Mouse (Mus musculus) layer of hippocampus, adult 18-20 months (tissue): ENCODE measurements around the gene Fam155a. TPM values are rescaled to one million over a fixed set of nuclear protein-coding genes. Genes with fewer than 3 reads are reported as not detected.
"Not testable (repeated sequence)": the region's sequence is repeated elsewhere in the genome, so short reads cannot be mapped to it uniquely, and the experiment has no call there.

Experiments
- DNase-seq, 2 experiments: peaks; one replicate each; pipeline ENCODE4 v3.0.0; 2022; ENCODE audit warnings: low spot score in 2 of 2
- total RNA-seq, 2 experiments: library from RNA; stranded (reverse); gene quantifications; 2 replicates each; pipeline ENCODE4 v1.2.3; 2021

Fam155a gene
- total RNA-seq, 2 experiments from 2014 or later = 117 to 119 TPM

DNA sequence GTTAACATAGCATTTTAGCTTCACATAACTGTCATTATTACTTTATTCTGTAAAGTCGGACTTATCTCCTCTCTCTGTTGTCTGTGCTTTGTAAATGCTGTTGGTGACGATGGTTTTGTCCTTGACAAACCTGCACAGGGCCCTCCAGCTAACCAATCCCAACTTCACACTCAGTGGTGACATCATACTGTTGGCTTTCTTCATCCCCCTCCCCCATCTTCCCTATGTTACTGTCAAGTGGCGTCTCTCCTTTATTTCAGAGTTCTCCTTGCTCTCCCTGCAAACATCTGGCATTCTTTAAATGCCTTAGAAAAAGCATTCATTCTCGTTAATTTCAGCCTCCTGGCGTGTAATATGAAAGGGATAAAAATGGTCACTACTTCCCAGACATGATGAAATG lies 78.6 kb downstream of the Fam155a start:
- DNase-seq = no peak

DNA sequence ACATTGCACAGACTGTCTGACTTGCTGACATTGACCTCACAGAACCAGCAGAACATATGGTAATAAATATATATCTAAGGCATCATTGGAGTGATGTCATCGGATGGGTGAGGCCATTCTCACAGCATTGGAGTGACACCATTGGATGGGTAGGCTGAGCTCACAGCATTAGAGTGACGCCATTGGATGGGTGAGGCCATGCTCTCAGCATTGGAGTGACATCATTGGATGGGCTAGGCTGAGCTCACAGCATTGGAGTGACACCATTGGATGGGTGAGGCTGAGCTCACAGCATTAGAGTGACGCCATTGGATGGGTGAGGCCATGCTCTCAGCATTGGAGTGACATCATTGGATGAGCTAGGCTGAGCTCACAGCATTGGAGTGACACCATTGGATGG lies 110.9 kb downstream of the Fam155a start:
- DNase-seq = not testable (repeated sequence)

DNA sequence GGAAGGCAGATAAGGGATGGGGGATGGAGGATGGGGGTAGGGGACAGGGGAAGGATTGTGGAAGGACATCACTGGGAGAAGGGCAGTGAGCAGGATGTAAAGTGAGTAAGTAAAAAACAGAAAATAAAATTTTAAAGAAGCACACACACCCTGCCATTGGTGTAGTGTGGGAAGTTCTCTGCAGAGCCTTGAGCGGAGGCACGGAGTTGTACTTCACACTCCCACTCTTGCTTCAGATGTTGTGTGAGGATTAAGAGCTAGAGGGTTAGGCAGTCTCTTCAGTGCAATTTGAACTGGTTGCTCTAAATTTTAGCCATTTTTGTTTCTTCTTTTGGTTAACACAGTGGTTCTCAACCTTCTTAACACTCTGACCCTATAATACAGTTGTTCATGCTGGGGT lies 114.1 kb downstream of the Fam155a start:
- DNase-seq = peak in 1 of 2 experiments; percentile 34

DNA sequence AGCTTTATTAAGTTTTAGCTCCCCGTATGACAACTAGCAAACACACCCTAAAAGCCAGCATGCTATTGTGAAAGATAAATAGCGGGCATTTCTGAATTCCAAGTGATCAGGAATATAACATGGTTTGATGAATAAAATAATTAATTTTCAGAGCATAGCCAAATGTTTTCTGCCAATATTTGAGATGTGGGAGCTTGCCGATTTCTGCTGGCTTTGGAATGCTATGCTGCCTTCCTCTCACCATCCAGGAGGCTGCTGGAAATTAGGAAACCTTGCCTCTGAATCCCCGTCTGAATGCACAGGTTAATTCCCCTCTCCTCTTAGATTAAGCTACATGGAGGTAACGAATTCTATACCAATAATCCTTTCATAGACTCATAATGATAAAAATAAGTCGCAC lies 116.1 kb downstream of the Fam155a start:
- peak; percentile 38 to 65 for DNase-seq

DNA sequence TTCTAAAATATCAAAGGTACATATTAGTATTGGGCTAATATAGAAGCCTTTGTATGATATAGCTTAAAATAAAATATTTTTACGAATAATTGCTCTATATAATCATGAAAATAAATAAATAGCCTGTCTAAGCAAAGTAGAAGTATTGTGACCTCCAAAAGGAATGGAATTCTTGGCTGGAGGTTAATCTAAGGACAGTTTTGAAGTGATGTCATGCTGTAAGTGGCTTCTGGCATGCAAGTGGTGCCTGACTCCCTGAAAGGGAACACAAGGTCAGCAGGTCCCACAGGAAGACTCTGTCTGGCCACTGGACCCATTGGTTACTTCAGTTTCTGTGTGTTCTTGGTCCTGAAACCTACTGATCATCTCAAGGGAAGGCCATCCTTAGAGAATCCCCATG lies 117.3 kb downstream of the Fam155a start:
- DNase-seq = no peak

DNA sequence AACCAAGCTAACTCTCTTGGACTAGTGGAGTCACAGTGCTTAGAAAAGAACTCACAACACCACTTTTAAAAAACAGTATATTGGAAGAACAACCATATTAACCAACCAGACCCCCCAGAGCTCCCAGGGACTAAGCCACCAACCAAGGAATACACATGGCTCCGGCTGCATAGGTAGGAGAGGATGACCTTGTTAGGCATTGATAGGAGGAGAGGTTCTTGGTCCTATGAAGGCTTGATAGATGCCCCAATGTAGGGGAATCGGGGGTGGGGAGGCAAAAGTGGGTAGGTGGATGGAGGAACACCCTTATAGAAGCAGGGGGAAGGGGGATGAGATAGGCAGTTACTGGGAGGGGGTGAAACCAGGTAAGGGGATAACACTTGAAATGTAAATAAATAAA lies 132.8 kb downstream of the Fam155a start:
- no peak for DNase-seq

DNA sequence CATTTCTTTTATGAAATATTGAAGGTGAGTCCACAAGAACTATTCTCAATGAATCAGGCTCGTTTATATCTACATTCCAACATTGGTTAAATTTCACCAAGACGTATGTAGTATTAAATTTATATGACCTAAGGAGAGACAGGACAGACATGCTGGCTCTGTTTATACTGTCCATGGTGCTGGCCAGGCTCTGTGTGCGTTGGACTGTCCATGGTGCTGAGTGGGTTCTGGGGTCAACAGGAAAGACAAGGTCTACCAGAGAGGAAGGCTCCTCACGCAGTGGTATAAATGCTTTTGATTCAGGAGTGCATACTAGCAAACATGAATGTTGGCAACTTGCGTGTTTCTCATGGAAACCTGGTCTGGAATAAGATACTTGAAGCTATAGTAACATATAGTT lies 135.7 kb downstream of the Fam155a start:
- DNase-seq = no peak

DNA sequence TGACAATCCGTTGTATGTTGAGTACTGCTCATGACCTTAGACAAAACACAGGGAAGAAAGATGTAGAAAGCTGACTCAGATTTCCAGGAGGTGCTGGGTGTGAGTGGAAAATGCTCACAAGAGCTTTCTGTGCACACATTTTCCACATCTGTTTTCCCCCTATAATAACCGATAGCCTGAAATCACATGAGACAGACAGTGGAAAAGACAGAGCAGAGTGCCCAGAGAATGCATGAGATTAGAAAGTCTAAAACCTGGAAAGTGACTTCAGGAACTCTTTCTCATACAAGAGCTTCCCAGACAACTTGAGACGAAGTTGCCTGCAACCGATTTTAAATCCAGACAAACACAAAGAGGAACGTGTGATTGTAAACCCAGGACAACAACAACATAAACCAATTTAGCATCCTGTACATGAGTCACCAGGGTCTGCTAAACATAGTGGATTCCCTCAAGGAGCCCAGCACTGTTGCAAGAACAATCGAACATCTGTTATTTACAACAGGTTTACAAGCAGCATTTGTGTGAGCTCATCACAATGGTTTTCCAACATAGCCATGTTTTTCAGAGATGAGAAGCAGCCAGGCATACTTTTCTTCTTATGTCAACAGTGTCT lies 163.8 kb downstream of the Fam155a start:
- no peak for DNase-seq

DNA sequence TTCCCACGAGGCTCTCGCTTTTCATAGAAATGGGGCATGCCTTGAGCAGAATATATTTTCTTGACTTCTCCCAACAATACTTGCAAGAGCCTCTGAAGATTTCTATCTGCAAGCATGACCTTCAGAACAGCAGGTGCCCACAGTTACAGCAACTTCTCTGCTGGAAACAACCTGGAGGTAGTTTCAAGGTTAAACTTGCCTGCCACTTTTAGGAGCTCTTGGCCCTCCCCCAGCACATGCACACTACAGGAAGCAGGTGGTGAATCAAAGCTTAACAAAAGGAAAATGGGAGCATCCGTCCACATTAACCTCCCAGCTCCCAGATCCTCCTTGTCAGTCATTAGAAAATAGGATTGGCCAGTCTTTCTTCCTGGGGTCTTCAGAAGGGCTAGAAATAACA lies 175.0 kb downstream of the Fam155a start:
- no peak for DNase-seq

DNA sequence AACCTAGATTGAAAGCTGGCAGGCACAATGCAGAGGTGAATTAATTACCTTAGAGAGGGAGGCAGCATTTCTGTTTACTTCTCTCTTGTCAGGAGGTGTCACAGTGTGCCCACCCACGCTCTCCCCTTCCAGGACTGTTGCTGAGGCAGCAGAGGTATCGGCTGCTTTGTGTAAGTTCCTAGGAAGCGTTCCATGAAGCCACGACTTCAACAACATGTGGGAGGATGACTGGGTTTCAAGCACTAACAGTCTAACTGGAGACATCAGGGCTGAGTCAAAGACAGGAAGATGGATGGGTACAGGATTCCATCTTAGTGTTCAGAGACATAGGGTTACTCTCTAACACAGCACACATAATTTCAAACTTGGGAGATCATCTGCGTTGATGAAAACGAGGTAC lies 189.1 kb downstream of the Fam155a start:
- DNase-seq = peak in 1 of 2 experiments; percentile 33

DNA sequence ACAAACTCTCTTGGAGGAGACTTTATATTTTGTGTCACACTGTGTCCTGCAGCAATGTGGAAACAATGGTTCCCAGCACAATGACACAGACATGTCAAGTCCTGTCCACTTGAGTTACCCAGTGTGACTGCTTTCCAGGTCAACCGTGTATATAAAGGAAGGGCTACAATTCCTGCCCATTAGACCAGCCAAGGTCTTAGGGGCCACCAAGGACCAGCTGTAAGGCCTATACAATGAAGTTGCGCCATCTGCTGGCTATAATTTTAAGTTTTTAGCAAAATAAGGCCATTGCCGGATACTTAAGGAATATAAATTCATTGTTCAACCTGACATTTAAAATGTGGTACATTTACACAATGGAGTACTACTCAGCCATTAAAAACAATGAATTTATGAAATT lies 190.8 kb downstream of the Fam155a start:
- DNase-seq = no peak

DNA sequence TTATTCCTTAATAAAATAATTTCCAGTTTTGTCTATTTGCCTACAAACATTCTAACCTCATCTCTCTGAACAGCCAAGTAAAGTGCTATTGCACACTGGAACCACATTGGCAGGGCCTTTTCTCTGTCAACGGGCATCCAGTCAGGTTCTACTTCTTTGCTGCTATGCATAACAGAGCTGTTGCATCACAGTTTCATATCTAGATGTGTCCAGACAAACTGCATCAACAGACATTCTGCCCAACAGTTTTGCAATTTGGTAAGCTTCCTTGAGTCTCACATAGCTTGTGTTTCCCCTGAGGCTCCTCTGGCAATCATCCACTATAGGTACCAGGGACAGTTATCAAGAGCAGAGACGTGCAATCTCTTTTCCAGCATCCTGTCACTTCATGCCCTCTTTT lies 199.0 kb downstream of the Fam155a start:
- no peak for DNase-seq

DNA sequence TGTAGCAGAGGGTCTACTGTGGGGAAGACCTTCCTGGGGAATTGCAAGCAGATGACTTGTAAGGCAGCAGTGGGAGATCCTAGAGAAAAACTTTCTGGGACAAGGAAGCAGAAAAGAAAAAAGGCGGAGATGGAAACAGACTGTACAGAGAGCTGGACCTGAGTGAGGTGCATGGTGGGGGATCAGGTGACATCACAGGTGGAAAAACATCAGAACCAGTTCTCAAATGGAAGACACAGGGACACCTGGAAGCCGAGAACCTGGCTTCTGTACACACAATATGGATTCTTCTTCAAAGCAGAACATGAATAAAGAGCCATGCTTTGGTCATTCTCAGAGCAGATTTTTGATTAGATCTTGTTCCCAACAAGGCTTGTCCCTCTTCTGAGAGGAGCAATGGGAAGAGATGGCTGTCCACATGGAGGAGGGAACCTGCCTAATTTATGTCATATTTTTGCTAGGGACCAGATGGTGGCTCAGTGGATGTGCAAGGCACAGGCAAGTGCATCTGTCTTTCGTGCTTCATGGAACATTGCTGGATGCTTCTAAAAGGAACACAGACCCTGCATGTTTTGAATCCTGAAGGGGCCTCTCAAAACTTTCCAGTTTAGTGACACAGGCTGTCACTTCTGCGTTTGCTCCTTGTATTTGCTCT lies 201.3 kb downstream of the Fam155a start:
- DNase-seq = peak; percentile 34 to 69

DNA sequence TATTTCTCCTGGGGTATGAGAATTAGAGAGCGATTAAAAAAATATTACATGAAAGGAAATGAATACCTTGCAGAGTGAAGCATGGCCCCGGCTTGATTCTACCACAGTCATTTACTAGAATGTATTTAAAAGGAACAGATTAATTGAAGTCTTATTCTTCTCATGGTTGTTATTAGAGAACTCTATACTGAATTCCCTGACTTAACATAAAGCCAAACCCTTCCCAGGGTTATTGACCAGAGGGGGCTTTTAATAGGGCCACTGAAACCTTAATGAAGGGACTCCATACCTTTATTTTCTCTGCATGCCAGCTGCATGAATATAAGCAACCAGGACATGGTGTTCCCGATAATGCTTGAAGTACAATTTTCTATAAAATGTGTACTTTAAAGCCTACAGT lies 221.8 kb downstream of the Fam155a start:
- DNase-seq = no peak

DNA sequence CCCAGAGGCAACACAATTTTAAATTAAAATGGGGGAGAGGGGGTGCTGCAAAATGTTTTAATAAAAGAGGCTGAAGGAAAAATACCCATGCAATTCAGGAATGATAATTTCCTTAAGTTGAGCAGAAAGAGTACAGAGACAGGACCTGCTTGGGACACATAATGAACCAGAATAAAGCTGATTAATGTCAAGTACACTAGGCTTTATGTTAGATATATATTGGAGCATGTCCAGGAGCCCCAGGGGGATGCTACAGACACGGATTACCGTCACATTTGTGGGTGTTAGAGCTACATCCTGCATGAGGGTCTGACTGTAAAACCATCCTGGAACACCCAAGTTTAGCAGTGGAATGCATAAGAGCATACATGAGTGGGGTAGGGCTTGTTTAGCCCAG lies 223.4 kb downstream of the Fam155a start:
- no peak for DNase-seq

DNA sequence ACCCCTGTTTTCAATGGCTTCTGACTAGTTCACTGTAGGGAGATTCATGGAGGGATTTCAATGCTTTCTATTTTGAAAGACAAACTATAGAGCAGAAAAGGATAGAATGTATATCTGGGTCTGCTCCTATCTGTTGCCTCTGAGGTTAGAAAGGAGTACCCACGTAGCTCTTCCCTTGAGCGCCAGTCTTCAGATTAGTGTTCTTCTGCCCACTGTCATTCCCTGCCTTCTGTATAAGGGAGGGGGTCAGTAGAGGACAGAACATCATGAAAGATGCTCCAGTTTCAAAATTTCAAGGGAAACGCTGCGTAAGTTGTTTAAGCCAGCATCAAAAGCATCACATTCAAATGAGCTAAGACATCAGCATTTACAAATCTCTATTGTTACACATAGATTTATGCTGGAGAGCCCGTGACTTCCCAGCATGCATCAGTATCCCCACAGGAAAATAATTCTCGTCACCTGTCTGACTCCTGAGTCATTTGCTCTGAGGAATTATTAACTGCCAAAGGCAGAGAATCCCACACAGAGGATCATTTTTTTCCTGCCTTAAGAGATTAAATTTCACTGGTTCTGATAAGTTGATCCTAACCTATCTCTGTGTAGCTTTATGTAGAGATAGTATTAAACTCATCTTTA lies 223.9 kb downstream of the Fam155a start:
- DNase-seq = no peak

DNA sequence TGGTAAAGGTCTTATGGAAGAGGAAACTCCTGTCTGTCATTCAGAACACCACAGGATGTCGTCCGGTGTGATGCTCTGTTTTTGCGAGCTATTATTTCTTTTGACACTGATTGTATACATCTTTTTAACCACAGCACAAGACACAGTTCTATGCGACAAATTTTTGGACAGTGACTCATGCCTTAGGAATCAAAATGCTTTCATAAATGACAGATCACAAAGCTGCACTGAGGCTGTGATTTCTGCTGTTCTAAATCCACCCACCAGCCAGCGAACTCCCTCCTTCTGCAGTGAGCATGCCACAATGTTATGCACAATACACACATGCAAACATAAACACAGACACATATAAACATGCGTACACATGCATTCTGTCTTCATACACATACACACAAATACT lies 224.5 kb downstream of the Fam155a start:
- peak in 1 of 2 experiments; percentile 63 for DNase-seq

DNA sequence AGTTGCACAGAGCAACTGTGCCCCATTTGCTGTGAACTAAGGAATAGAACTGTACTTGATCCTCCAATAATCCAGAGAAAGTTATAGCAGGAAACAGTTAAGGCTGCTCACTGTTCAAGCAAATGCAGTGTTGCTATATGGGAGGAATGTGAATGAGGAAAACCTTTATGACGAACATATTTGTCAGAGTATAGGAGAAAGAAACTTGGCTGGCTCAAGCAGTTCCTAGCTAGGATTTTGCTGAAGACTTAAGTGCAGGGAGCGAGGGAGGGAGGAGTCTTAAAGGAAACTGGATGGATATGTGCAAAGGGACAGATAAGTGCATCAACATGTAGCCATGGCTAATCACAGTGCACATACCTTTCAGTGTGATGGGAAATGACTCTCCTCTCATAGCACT lies 225.3 kb downstream of the Fam155a start:
- DNase-seq = no peak

DNA sequence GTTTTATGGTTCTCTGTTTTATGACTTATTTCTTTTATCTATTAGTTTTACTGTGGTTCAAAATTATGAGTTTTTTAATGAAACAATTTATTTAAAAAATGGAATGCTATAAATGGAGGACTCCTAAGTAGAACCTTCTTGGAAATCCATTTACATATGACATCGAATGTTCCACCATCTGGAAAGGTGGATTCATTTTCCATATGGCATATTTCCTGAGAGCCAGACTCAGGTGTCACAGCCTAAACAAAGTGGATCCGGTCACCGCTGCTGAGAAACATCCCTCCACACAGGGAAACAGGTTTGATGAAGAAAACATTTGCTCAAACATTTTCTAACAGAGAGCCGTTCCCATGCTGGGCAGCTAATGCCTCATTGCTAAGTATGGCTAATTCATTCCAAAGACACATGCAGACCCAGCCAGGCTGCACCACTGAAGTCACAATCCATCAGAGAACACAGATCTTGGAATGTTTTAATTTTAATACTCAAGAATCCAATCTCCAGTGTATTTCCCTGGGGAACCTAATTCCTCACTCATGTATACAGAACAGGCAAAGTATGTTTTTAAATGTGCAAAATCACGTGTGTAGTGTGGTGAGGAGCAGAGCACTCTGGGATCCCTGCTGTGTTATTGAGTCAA lies 235.1 kb downstream of the Fam155a start:
- no peak for DNase-seq

DNA sequence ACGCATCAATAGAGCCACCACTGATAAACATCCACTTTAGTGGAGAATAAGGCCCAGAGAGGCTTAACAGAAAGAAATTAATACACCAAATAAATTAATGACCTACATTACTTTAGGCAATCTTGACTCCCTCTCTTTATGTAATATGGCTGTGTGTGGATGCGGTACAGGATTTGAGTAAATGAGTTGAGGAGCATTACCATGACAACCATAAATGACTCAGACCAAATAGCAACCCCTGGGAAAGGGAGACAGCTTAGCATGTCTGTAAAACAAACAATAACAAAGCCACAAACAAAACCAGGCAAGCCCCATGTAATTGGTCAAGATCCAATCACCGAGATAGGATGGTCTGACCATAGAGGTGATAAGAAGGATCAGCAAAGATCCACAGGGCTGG lies 244.4 kb downstream of the Fam155a start:
- DNase-seq = no peak

DNA sequence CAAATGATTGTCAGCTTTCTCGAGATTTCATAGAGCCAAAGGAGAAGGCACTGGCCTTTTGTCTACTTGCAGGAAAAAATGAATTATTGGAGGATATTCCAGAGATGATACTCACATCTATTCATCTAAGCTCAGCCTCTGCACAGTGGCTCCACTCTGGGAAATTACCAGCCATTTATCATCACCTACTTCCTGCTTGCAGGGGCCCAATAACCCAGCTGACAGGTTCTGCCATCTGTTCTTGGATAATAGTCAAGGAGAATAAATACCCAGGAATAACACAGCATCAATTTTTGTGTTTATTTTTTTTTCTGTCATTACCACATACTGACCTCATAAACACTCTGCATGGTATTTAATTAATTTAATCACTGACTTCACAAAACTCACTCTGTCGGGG lies 249.4 kb downstream of the Fam155a start:
- DNase-seq = no peak

DNA sequence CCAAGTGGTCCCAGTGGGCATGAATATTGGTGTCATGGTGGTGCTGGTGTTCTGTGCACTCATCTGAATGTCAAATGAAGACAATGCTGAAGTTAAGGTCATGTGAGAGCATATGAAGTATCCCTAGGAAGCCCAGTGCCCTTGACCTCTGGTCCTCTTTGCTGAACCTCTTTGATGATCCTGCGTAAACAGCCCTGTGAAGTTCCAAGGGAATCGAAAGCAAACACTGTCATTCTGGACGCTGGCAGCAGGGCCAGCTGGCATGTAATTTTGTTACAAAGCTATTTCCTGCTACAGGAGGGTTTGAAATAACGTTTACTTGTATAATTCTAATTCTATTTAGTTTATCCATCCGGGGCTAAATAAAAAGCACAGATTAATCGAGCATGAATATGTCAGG lies 270.2 kb downstream of the Fam155a start:
- DNase-seq = peak in 1 of 2 experiments; percentile 43
